Mouse (Mus musculus) layer of hippocampus, adult 18-20 months (tissue): ENCODE measurements around the gene C1qtnf9. TPM values are rescaled to one million over a fixed set of nuclear protein-coding genes. Genes with fewer than 3 reads are reported as not detected.

Experiments used
- DNase-seq, 2 experiments: peaks; one replicate each; pipeline ENCODE4 v3.0.0; 2022; ENCODE audit warnings: low spot score in 2 of 2
- total RNA-seq, 2 experiments: library from RNA; stranded (reverse); gene quantifications; 2 replicates each; pipeline ENCODE4 v1.2.3; 2021

Gene C1qtnf9
- total RNA-seq, 2 experiments from 2014 or later: 0.28 to 0.37 TPM

DNA sequence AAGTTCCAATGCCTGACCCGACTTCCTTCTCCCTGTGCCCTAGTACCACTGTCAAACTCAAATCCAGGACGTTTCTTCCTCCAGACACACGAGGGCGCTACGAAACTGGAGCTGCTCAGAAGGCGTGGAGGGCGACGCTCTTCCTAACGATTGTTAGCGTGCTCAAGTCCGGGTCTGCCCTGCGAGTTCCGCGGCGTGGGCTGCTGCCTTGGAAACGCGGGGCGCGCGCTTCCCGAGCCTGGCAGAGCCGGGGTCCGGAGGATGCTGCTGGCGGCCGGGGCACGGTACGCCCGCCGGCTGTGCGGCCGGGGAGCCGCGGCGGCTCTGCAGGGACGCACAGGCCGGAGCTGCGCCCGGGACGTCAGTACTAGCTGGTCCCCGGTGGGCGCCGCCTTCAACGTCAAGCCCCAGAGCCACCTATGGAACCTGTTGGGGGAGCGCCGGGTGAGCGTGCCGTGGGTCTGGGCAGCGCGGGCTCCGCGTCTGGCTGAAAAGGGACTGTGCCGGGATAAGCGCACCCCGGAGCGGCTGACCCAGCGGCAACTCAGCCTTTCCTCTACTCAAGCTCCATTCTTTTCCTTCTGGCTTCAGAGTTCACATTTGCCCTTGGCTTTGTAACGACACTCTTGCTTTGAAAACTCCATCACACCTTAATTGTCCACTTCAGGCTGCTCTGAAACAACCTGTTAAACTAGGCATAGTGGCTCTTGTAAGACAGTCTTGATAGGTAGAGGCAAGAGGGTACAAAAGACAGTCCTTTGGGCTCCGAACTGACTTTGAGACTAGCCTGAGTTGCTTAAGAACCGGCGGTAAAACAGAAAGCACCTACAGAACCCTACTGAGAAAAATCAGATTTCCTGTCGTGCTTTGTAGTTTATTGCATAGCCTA lies 16.7 kb downstream of the C1qtnf9 start, which contains the start of gene Mipep:
Mipep (plus strand) TSS at position 147 of the 889 bp plus-strand sequence.
- DNase-seq: peak; percentile 86 to 92

DNA sequence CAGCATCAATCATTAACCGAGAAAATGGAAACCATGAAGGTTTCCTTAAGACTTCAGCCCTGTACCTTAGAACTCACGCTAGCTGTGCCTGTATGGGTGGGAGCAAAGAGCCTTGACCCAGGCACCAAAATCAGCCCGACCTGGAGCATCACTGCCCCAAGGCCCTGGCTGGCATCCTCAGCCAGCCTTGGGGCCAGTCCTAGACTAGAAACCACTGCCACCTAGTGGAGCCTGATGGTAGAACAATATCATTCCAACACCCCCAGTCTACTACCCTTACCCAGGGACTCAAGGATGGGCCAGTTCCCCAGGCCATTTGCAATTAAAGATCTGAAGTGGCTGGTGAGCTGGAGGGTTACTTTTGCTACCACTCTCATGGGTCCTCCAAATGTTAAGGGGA lies 22.2 kb downstream of the C1qtnf9 start:
- peak in 1 of 2 experiments; percentile 71 for DNase-seq

- DNase-seq: peak in 1 of 2 experiments; percentile 21
These were observed 28.8 kb downstream of the C1qtnf9 start for GRCm38 (mm10) chr14:60796600-60797322.

DNA sequence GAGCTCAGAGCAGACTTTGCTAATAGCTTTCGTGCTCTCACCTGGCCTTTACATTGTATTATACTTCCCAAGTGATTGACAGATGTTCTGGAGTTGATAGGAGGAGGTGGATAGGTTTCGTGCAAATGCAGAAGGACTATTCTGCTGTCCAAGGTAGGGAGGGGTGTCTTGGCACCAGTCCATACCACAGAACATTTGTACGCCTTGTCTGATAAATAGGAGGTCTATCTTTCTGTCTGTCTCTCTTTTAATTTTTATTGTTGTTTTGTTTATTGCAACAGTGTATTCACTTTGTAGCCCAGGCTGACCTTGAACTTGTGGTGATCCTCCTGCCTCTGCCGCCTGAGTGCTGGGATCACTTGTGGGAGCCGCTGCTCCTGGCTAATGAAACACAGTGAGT lies 29.7 kb downstream of the C1qtnf9 start:
- no peak for DNase-seq

GRCm38 (mm10) chr14:60798721-60799120 lies 30.8 kb downstream of the C1qtnf9 start:
- no peak for DNase-seq

DNA sequence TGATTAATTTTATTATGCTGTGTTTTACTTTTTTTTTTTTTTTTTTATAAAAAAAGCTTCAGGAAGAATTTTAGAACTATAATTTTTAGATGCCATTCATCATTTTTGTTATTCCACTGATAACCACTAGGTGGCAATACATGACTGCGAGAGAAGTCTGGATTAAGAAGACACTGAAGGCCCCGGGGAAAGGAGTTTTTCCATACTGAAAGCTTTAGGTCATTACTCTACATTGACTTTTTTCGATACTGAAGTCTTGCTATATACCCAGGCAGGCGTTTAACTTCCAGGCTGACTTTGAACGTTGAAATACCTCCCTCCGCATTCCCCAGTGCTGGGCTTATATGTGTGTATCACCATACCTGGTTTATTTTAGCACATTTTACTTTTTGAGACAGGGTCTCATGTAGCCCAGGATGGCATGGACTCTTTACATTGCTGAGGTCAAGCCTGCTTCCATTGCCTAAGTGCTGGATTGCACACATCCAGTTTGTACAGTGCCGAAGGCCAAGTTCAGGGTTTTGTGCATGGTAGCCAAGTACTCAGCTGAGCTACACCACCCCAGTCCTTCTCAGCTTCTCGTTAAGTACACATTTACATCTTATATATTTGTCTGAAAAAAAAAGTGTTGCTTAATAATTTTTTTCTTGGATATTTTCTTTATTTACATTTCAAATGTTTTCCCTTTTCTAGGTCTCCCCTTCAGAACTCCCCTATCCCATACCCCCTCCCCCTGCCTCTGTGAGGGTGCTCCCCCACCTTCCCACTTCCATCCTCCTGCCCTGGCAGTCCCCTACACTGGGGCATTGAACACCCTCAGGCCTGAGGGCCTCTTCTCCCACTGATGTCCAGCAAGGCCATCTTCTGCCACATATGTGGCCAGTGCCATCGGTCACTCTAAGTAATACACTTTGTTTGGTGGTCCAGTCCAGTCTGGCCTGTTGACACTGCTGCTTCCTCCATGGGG lies 32.1 kb downstream of the C1qtnf9 start:
- DNase-seq: peak in 1 of 2 experiments; percentile 52

- no peak for DNase-seq
These were observed 34.1 kb downstream of the C1qtnf9 start for GRCm38 (mm10) chr14:60802026-60802425.

DNA sequence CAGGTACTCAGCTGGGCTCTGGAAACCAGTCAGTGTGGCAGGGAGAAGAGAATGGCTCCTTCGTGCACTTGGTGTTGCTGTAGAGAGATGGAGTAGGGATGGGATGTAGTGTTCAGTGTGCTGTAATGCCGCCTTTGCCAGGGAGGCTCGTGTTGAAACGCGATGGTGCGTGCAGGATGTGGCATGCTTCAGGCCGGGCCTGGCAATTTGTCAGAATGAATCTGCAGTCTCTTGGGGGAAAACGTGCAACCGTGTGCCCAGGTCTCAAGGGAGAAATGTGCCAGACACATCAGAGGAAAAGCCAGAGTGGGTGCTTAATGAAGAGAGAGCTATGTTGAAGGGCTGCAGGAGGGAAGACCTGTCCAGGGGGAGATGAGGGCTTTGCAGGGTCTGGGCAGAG lies 37.0 kb downstream of the C1qtnf9 start:
- no peak for DNase-seq

GRCm38 (mm10) chr14:60805871-60806270 lies 37.9 kb downstream of the C1qtnf9 start:
- no peak for DNase-seq

- DNase-seq: no peak
These were observed 39.0 kb downstream of the C1qtnf9 start for GRCm38 (mm10) chr14:60806891-60807344.

GRCm38 (mm10) chr14:60809881-60810280 lies 41.9 kb downstream of the C1qtnf9 start:
- no peak for DNase-seq

DNA sequence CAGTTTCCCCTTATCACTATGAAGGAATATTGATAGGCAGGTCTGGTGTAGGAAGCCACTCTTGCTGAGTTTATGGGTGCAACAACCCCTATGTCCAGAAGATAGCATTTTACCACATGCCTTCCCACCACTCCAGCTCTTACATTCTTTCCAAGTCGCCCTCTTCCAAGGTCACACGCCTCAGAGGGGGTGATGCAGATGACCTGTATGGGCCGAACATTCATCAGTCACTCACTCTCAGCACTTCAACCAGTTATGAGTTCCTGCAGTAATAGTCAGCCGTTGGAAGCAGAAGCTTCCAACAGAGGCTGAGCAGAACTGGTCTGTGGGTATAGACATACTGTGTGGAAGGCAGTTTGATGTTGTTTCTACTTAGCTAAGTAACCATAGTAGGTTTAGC lies 43.6 kb downstream of the C1qtnf9 start:
- no peak for DNase-seq

GRCm38 (mm10) chr14:60815098-60815497 lies 47.2 kb downstream of the C1qtnf9 start:
- no peak for DNase-seq

- DNase-seq: no peak
These were observed 50.1 kb downstream of the C1qtnf9 start for GRCm38 (mm10) chr14:60818045-60818444.

- DNase-seq: no peak
These were observed 62.2 kb downstream of the C1qtnf9 start for GRCm38 (mm10) chr14:60830096-60830495.

Other genes starting within 250 kb of the C1qtnf9 start
- 10 to 100 TPM; 23.6 to 28.3 TPM for gene Spata13, start 134.1 kb upstream of the C1qtnf9 start, total RNA-seq
- 10 to 100 TPM; 30.2 to 31.3 TPM for gene Mipep, start 16.4 kb downstream of the C1qtnf9 start, total RNA-seq